Mouse (Mus musculus) brain, embryonic 18.5 days (tissue): ENCODE results near the gene Syt2.

Source experiments
- DNase-seq: peaks from one replicate; pipeline ENCODE4 v3.0.0-alpha.2; 2012; ENCODE audit warnings: low read depth, low spot score

The Syt2 gene

GRCm38 (mm10) chr1:134772821-134773220, 126.3 kb downstream of the Syt2 start:
- no peak for DNase-seq

DNA sequence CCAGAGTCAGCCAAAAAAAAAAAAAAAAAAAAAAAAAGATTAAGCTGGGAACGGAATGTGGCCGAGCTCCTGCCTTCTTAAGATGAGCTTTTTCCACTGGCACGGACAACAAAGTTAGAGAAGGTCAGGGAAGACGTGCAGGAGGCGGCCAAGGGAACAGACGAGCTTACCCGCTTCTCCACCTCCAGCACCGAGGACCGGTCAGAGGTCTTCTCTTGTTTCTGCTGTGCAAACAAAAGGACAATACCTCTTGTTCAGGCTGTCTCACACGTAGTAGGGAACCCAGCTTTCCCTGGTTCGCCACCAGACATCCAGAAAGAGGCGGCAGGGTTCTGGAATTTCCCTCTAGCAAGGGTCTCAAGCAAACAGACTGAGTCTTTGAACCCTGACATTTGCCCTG, 126.8 kb downstream of the Syt2 start:
- DNase-seq = no peak

GRCm38 (mm10) chr1:134774247-134774646, 127.8 kb downstream of the Syt2 start:
- DNase-seq = no peak

DNA sequence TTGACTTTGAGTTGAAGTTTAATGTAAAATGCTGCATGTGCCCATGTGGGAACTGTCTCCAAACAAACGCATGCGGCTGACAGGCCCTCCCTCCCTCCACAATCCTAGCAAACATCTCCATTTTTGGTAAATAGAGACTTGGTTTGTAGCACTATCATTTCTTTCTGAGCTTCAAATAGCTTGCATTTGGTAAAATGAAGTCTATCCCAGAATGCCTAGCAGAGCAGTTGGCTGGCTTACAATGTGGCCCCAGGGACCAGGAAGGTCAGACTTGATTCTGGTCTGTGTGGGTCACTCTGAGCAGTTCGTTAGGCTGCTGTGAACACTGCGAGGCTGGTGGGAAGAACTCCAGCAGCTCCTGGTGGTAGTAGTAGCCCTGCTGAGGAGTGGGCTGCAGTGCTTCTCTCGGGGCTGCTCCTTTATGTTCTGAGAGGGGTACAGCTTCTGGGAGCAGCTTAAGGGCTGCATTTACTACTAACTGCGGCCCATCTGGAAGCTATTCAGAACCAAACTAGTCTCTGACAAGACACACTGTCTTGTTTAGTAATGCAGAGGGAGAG, 128.3 kb downstream of the Syt2 start:
- DNase-seq = no peak

GRCm38 (mm10) chr1:134775631-134776030, 129.2 kb downstream of the Syt2 start:
- DNase-seq = no peak

DNA sequence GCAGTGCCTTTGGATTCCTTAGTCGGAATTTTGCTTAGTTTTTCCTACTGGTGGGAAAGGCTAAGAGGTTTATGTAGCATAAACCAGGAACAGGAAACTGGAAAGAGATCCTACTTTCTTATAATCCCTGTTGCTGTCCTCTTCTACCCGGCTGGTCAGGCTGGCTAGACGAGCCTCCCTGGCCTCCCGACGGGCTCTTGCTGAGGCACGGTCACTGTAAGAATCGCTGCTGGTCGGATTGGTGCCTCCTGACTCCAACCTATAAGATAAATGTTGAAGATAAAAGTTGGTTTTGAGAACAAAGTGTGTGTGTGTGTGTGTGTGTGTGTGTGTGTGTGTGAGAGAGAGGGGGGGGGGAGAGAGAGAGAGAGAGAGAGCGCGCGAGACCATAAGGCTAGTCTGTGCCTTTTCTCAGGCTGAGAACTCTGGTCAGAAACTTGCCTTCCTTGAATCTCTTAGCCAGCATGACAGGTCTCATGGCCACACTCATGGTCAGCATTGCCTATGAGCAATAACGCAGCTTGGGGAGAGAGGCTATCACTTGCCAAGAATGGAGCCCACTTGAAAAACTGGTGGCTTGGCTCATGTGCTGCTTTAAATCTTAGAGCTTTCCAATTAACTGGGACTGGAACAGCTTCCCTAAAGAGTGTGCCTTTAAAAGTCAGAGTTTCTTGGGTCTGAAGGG, 130.9 kb downstream of the Syt2 start:
- DNase-seq = no peak

- no peak for DNase-seq
These were observed 131.6 kb downstream of the Syt2 start for GRCm38 (mm10) chr1:134777936-134778548.

DNA sequence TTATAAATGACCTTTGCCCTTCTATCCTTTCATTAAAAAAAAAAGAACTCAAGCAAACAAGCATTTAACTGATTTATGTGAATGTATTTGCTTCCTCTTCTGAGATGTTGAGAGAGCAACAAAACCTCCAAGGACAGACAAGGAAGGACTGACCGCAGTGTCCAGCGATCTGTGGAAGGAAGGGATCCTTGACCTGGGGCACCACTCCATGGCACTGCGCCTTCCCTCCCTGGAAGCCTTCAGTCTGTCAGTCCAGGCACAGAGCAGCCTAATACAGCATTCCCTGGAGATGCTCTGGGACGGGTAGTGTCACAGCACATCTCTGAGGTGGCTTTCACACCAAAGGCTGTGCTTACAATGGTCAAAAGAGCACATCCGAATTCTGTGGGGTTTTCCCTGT, 136.3 kb downstream of the Syt2 start:
- DNase-seq = no peak

GRCm38 (mm10) chr1:134783958-134784357, 137.5 kb downstream of the Syt2 start:
- no peak for DNase-seq

DNA sequence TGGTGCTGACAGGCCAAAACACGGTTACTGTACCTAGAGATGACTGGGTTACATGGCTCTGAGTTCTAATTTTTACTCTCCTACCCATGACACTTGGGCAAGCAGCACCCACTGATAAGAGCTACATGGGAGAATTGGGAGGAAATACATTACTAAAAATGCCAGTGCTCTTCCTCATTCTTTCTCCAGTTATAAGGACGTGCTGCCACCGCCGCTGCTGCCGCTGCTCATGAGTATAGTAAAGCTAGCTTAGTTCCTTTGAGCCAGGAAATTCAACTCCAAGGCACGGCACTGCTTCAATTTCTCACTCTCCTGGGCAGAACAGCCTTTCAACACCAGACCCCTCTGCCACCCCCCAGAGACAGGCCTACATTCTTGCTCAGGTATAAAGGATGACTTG, 138.0 kb downstream of the Syt2 start:
- no peak for DNase-seq

DNA sequence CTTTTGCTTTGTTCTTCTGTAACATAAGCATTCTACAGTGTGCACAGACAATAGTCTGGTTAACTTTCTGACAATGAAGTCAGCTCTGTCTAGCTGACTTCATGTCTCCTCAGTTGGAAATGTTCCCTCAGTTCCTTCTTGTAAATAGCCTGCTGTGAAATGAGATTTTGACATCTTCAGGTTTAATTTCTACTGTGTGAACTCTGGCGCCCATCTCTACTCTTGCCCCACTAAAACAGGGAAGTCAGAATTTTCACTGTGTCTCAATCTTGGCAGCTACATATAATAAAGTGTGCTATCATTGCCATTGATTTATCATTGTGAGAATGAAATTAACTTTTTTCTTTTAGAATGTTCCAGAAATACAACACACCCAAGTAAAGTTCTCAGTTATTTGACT, 138.4 kb downstream of the Syt2 start:
- DNase-seq = no peak

DNA sequence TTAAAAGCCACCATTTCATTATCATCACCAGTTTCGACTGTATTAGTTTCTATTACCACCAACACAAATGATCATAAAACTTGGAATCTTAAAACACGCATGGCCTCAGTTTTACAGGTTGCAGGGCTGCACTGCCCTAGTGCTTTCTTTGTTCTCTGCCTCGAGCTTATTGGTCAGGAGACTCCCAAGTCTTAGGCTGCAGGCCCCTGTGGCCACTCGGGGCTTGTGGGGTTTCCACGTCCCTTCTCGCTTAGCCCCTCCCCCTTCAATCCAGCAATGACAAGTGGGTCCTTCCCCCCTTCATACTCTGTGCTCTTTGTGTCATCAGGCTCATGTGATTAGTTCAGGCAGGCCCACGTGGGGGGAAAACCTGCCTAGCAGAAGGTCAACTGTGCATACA, 141.6 kb downstream of the Syt2 start:
- DNase-seq = no peak

DNA sequence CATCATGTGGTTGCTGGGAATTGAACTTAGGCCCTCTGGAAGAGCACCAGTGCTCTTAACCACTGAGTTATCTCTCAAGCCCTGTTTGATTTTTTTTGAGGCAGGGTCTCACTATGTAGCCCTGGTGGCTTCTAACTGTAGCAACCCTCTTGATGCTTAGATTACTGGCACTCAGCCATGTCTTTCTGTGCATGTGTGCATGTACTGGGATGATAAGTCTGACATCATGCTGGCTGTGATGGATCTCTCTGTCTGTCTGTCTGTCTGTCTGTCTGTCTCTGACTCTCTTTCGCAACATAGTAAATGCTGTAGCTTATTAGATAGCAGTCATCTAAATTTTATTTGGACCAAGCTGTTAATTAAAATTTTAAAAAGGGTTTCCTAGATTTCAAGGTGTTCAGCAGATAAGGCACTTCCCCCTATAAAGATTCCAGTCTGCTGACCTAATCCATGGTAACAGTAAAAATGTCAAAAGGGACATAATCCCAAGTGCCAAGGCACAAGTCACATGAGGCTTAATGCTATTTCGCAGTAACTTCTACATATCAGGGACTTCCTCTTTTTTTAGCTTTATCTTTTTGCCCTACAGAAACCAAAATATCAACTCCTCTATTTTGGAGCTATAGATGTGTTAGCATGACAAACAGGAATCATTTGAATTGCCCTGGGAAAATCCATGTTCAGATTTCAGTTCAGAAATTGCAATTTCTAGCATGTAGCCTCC, 144.4 kb downstream of the Syt2 start:
- DNase-seq = no peak

DNA sequence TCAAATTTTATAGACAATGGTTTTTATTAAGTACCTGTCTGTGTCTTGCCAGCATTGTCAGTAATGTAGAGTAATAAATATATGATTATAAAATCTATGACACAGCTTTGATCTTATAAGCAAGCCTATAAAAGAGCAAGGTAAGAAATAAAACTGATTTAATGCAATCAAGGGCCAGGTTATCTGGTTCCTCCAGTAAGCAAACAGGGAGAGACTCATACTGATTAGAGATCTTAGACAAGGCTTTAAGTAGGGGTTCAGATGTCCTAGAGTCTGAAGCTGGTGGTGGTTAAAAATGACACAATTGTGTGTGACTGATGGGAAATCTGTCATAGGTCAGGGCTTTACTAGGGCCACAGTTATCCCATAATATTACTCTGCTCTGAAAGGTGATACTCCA, 145.0 kb downstream of the Syt2 start:
- DNase-seq = no peak

- no peak for DNase-seq
These were observed 149.6 kb downstream of the Syt2 start for GRCm38 (mm10) chr1:134796076-134796475.

DNA sequence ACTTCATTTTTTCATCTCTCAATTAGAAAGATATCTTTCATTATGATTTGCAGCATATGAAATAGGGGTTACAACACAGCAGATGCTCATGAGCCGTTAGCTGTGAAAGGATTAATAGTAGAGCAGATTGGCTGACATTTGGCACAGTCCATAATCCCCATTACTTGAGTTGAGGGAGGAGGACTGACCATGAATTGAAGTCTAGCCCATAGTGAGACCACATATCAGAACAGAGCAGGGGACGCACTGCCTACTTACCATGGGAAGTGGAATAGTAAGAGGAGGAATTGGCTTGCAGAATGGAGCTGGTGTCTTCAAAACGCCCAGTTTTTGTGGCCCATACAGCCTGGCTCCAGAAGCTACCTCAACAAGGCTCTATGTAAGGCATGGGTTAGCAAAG, 150.1 kb downstream of the Syt2 start:
- no peak for DNase-seq

GRCm38 (mm10) chr1:134801758-134802157, 155.3 kb downstream of the Syt2 start:
- DNase-seq = no peak

- no peak for DNase-seq
These were observed 157.0 kb downstream of the Syt2 start for GRCm38 (mm10) chr1:134803286-134804117.

- DNase-seq = no peak
These were observed 157.9 kb downstream of the Syt2 start for GRCm38 (mm10) chr1:134804373-134804772.

DNA sequence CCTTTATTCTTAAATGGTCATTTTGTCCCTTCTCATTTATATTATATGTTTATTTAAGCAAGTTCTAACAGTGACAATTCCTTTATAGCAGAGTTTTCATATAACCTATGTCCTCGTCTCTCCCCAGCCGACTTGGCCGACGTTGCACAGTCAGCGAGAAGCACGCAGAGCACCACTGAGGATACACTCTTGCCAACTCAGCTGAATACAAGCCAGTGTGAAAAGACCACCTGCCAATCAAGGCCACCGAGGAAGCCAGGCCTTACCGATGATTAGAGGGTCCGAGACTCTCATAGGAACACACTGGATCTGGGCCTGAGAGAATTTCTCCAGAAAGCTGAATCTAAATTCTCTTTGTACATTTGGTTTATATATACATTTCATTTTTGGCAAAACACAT, 159.0 kb downstream of the Syt2 start:
- DNase-seq = no peak
